Comparison of ENCODE assay signal across 24 mouse cellular contexts in genomic region chr7:48123806-48124205, GRCm38 (mm10). TPM values are rescaled to one million over a fixed set of nuclear protein-coding genes. Genes with fewer than 3 reads are reported as not detected.
"Had no signal": no experiment of that assay in that cellular context is flagged by ENCODE, and none has a peak within 500 bp of the region (broad histone marks: within the 10 kb centered on the region; RNA-seq: fewer than 3 reads in every experiment).

No protein-coding gene starts in this region.

- H3K9ac ChIP-seq: intestine, embryonic 15.5 days; limb, embryonic 13.5 days; liver, embryonic 12.5 days; liver, embryonic 15.5 days; neural tube, embryonic 13.5 days had no signal

- H3K27me3 ChIP-seq: intestine, embryonic 15.5 days; limb, embryonic 13.5 days; liver, embryonic 12.5 days; liver, embryonic 15.5 days; neural tube, embryonic 13.5 days had no signal

- H3K27ac ChIP-seq: intestine, embryonic 15.5 days; layer of hippocampus, adult 2 months; limb, embryonic 10.5 days; limb, embryonic 13.5 days; liver, embryonic 12.5 days; liver, embryonic 15.5 days; macrophage; neural tube, embryonic 13.5 days had no signal

- ATAC-seq: intestine, embryonic 15.5 days; liver, embryonic 12.5 days had no signal

- H3K9me3 ChIP-seq: intestine, embryonic 15.5 days; limb, embryonic 10.5 days; limb, embryonic 13.5 days; liver, embryonic 12.5 days; liver, embryonic 15.5 days; neural tube, embryonic 13.5 days had no signal

- H3K4me1 ChIP-seq: intestine, embryonic 15.5 days; limb, embryonic 10.5 days; limb, embryonic 13.5 days; liver, embryonic 12.5 days; liver, embryonic 15.5 days; neural tube, embryonic 13.5 days had no signal

- H3K36me3 ChIP-seq: limb, embryonic 10.5 days; limb, embryonic 13.5 days; liver, embryonic 12.5 days; liver, embryonic 15.5 days; neural tube, embryonic 13.5 days had no signal

- H3K4me2 ChIP-seq: intestine, embryonic 15.5 days; limb, embryonic 13.5 days; liver, embryonic 12.5 days; liver, embryonic 15.5 days; neural tube, embryonic 13.5 days had no signal

- H3K4me3 ChIP-seq: intestine, embryonic 15.5 days; layer of hippocampus, adult 2 months; limb, embryonic 10.5 days; limb, embryonic 13.5 days; liver, embryonic 12.5 days; liver, embryonic 15.5 days; neural tube, embryonic 13.5 days had no signal

- DNase-seq: kidney, adult 11 months; kidney, adult 8-10 months; kidney, postnatal 14 days; layer of hippocampus, adult 9-11 months; liver; lung, adult 18-20 months; thymus, adult 18-20 months; thymus, postnatal 36 days had no signal

RNA-seq across cellular contexts. Expression of gene Mrgprb5, which starts 45.0 kb away (rescaled TPM):
- polyA plus RNA-seq: intestine, embryonic 15.5 days; kidney, embryonic 16.5 days; large intestine, adult 2 months; limb, embryonic 10.5 days; limb, embryonic 13.5 days; liver, embryonic 12.5 days; liver, embryonic 15.5 days; lung, embryonic 16.5 days; macrophage; neural tube, embryonic 13.5 days; small intestine, adult 2 months; spleen, adult 2 months; stomach, embryonic 16.5 days; testis, adult 2 months; urinary bladder, adult 2 months had no signal
